Mouse (Mus musculus): ENCODE data around the gene Wdr73. TPM values are rescaled to one million over a fixed set of nuclear protein-coding genes. Genes with fewer than 3 reads are reported as not detected.

Wdr73 gene
- total and polyA plus RNA-seq, 2 experiments from 2014 or later = 33.2 to 35.0 TPM

DNA sequence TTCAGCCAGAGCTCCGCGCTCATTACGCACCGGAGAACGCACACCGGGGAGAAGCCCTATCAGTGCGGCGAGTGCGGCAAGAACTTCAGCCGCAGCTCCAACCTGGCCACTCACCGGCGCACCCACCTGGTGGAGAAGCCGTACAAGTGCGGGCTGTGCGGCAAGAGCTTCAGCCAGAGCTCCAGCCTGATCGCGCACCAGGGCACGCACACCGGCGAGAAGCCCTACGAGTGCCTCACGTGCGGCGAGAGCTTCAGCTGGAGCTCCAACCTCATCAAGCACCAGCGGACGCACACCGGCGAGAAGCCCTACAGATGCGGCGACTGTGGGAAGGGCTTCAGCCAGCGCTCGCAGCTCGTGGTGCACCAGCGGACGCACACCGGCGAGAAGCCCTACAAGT lies 25.3 kb downstream of the Wdr73 start:
- no peak for DNase-seq (ENCODE audit: low spot score)
- H3K27me3 ChIP-seq (ENCODE audit: insufficient read depth, low read length) = no peaks in the 10 kb centered on the region
- H3K9ac ChIP-seq (replicated peaks; ENCODE audit: low read length, poor library complexity, severe bottlenecking) = no peak overlapping the region
- no peak overlapping the region for H3K4me2 ChIP-seq (ENCODE audit: low read depth, low read length, poor library complexity, severe bottlenecking)
- peak; percentile 37 for TF ChIP-seq CTCF (IDR thresholded peaks at IDR 0.05)
- H3K27ac ChIP-seq (ENCODE audit: low read depth, low read length) = no peak overlapping the region
- H3K4me3 ChIP-seq (ENCODE audit: low read depth, low read length) = no peak overlapping the region
- WGBS = 38% methylated on average over 37 of the region's 37 CpGs
- peaks cover 30% of the 10 kb centered on the region for H3K36me3 ChIP-seq (ENCODE audit: insufficient read depth, low read length)
- no peaks in the 10 kb centered on the region for H3K9me3 ChIP-seq (ENCODE audit: low read length)
- H3K4me1 ChIP-seq (ENCODE audit: insufficient read depth, low read length) = no peaks in the 10 kb centered on the region
- no peak for ATAC-seq (ENCODE audit: low FRiP score)

DNA sequence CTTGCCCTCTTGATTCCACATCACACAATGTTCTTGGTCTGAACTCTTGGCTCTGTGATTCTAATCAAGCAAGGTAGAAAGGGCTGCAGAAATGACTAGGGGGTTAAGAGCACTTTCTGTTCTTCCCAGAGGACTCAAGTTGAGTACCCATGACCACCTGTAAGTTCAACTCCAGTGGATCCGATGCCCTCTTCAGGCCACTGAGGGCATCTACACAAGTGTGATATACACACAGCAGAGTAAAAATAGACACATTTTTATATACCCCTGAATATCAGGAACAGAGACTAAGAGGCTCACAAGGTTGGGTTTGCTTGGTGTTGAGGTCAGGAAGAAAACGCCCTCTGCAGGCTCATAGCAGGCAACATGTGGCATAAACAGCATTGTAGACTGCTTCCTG lies 27.4 kb downstream of the Wdr73 start:
- no peaks in the 10 kb centered on the region for H3K4me1 ChIP-seq (ENCODE audit: insufficient read depth, low read length)
- H3K4me2 ChIP-seq (ENCODE audit: low read depth, low read length, poor library complexity, severe bottlenecking) = no peak overlapping the region
- ATAC-seq (ENCODE audit: low FRiP score) (no peak), DNase-seq (ENCODE audit: low spot score) (no peak)
- WGBS = 98% methylated on average over 2 of the region's 2 CpGs
- H3K27ac ChIP-seq (ENCODE audit: low read depth, low read length) = no peak overlapping the region
- no peak overlapping the region for H3K4me3 ChIP-seq (ENCODE audit: low read depth, low read length)
- peaks cover 41% of the 10 kb centered on the region for H3K36me3 ChIP-seq (ENCODE audit: insufficient read depth, low read length)
- H3K9me3 ChIP-seq (ENCODE audit: low read length) = no peaks in the 10 kb centered on the region
- no peak overlapping the region for H3K9ac ChIP-seq (replicated peaks; ENCODE audit: low read length, poor library complexity, severe bottlenecking)
- TF ChIP-seq CTCF (IDR thresholded peaks at IDR 0.05) = peak; percentile 45
- H3K27me3 ChIP-seq (ENCODE audit: insufficient read depth, low read length) = no peaks in the 10 kb centered on the region

DNA sequence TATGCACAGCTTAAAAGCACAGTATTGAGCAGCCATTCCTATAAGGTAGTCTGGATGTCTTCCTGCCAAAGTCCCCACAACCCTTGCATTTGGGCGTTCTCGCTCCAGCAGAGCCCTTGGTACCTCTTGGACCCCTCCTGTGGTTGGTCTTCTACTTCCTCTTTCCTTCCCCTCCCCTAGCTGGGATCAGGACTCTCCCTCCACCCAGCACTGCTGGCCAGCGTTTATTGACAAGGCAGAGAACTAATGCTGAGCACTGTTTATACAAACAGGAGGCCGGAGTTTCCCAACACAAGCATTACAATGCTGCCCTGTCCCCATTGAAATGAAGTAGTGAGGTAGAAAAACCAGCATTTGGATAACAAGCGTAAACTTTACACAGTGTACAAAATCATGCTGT lies 28.0 kb downstream of the Wdr73 start:
- no peak for ATAC-seq (ENCODE audit: low FRiP score)
- Histone ChIP-seq H3K27me3 (ENCODE audit: insufficient read depth, low read length) (no peaks in the 10 kb centered on the region), H3K4me2 (ENCODE audit: low read depth, low read length, poor library complexity, severe bottlenecking) (no peak overlapping the region), H3K4me1 (ENCODE audit: insufficient read depth, low read length) (no peaks in the 10 kb centered on the region), H3K36me3 (ENCODE audit: insufficient read depth, low read length) (peaks cover 42% of the 10 kb centered on the region), H3K9me3 (ENCODE audit: low read length) (no peaks in the 10 kb centered on the region), H3K9ac (replicated peaks; ENCODE audit: low read length, poor library complexity, severe bottlenecking) (no peak overlapping the region), H3K27ac (ENCODE audit: low read depth, low read length) (no peak overlapping the region), H3K4me3 (ENCODE audit: low read depth, low read length) (no peak overlapping the region)
- no peak for TF ChIP-seq CTCF (IDR thresholded peaks at IDR 0.05)
- 81% methylated on average over 5 of the region's 5 CpGs for WGBS
- DNase-seq (ENCODE audit: low spot score) = no peak

DNA sequence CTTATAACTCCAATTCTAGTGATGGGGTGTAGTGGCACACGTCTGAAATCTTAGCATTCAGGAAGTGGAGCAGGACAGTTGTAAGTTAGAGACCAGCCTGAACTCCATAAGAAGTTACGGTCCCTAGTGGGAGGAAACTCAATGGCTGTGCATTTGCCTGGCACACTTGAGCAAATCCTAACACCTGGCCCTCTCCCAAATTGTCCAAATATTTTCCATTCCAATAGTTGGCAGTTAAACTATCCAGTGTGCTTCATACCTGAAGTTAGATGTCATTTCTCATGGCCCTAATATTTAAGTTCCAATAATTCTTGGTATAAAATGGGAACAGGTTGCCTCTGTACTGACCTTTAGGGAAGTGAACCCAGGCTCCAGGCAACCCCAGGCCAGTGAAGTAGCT lies 32.4 kb downstream of the Wdr73 start:
- H3K4me3 ChIP-seq (ENCODE audit: low read depth, low read length) = no peak overlapping the region
- H3K9ac ChIP-seq (replicated peaks; ENCODE audit: low read length, poor library complexity, severe bottlenecking) = no peak overlapping the region
- ATAC-seq (ENCODE audit: low FRiP score) (no peak), DNase-seq (ENCODE audit: low spot score) (no peak)
- TF ChIP-seq CTCF (IDR thresholded peaks at IDR 0.05) = no peak
- H3K27me3 ChIP-seq (ENCODE audit: insufficient read depth, low read length) = no peaks in the 10 kb centered on the region
- no peak overlapping the region for H3K4me2 ChIP-seq (ENCODE audit: low read depth, low read length, poor library complexity, severe bottlenecking)
- WGBS = 93% methylated on average over 2 of the region's 2 CpGs
- H3K36me3 ChIP-seq (ENCODE audit: insufficient read depth, low read length) = peaks cover 35% of the 10 kb centered on the region
- H3K4me1 ChIP-seq (ENCODE audit: insufficient read depth, low read length) = peaks cover 4% of the 10 kb centered on the region; the same call in 1 of the 2 replicates
- no peak overlapping the region for H3K27ac ChIP-seq (ENCODE audit: low read depth, low read length)
- H3K9me3 ChIP-seq (ENCODE audit: low read length) = no peaks in the 10 kb centered on the region

DNA sequence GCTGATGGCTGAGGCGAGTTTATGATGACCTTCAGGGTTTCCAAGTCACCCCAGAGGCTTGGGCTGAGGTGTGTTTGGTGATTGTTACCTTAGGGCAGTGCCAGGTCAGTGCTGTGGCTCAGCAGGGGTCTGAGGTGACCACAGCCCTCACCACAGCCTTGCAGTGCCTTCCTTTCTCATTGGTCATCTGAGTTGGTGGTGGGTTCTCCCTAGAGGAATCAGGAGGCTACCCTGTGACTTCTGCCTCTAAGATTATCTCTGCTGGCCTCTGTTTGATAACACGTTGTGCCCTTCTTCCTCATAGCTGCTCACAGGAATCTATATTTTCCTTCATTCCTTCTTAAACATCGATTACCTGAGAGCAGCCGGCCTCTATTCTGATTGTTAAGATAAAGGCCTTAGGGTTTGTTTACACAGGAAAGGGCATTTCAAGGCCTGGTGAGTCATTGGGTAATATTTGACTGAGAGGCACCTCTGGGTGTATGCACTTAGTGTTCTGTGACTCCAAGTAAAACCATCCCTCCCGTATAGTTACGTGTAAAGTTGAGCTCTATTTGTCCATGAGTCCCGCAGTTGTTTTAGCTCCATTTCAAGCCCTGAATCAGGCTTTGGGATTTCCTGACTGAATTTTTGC lies 34.4 kb downstream of the Wdr73 start:
- TF ChIP-seq CTCF (IDR thresholded peaks at IDR 0.05) = no peak
- H3K4me1 ChIP-seq (ENCODE audit: insufficient read depth, low read length) = peaks cover 8% of the 10 kb centered on the region; the same call in 1 of the 2 replicates
- WGBS = 86% methylated on average over 7 of the region's 7 CpGs
- peaks cover 35% of the 10 kb centered on the region for H3K36me3 ChIP-seq (ENCODE audit: insufficient read depth, low read length)
- no peak for ATAC-seq (ENCODE audit: low FRiP score)
- no peak for DNase-seq (ENCODE audit: low spot score)
- H3K27ac ChIP-seq (ENCODE audit: low read depth, low read length) = no peak overlapping the region
- no peak overlapping the region for H3K4me2 ChIP-seq (ENCODE audit: low read depth, low read length, poor library complexity, severe bottlenecking)
- H3K4me3 ChIP-seq (ENCODE audit: low read depth, low read length) = no peak overlapping the region
- no peak overlapping the region for H3K9ac ChIP-seq (replicated peaks; ENCODE audit: low read length, poor library complexity, severe bottlenecking)
- H3K9me3 ChIP-seq (ENCODE audit: low read length) = no peaks in the 10 kb centered on the region
- no peaks in the 10 kb centered on the region for H3K27me3 ChIP-seq (ENCODE audit: insufficient read depth, low read length)

DNA sequence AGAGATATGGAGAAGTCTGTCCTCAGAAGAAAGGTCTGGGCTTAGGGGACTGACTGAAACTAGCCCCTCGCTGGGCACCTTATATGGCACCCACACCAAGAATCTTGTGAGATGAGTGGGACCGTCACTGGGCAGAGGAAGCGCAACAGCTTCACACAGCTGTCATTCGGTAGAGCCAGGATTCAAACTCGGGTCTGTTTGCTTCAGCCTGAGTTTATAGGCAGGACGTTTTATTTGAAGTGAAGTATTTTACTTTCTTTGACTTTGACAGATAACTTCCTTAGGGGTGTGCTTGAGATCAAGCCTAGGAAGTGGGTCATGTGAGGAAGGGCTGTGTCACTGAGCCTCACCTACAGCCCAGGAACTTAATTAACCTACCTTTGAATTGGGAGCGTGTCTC lies 35.5 kb downstream of the Wdr73 start:
- H3K9me3 ChIP-seq (ENCODE audit: low read length) = no peaks in the 10 kb centered on the region
- ATAC-seq (ENCODE audit: low FRiP score) = no peak
- no peak for TF ChIP-seq CTCF (IDR thresholded peaks at IDR 0.05)
- peaks cover 32% of the 10 kb centered on the region for H3K36me3 ChIP-seq (ENCODE audit: insufficient read depth, low read length)
- 97% methylated on average over 7 of the region's 7 CpGs for WGBS
- H3K4me2 ChIP-seq (ENCODE audit: low read depth, low read length, poor library complexity, severe bottlenecking) = no peak overlapping the region
- H3K27me3 ChIP-seq (ENCODE audit: insufficient read depth, low read length) = no peaks in the 10 kb centered on the region
- H3K4me1 ChIP-seq (ENCODE audit: insufficient read depth, low read length) = peaks cover 8% of the 10 kb centered on the region; the same call in 1 of the 2 replicates
- no peak overlapping the region for H3K4me3 ChIP-seq (ENCODE audit: low read depth, low read length)
- no peak overlapping the region for H3K9ac ChIP-seq (replicated peaks; ENCODE audit: low read length, poor library complexity, severe bottlenecking)
- H3K27ac ChIP-seq (ENCODE audit: low read depth, low read length) = no peak overlapping the region
- no peak for DNase-seq (ENCODE audit: low spot score)

Data from midbrain, postnatal 0 days (tissue).